Mouse (Mus musculus) C2C12 (cell line): ENCODE results near the gene Alg11.

Experiments used
- CEBPB ChIP-seq: IDR thresholded peaks from one replicate; pipeline ENCODE4 v1.6.1; 2011; ENCODE audit warnings: low read depth, mild to moderate bottlenecking, control low read depth, moderate library complexity
- CTCF ChIP-seq: IDR thresholded peaks from one replicate; pipeline ENCODE4 v1.5.1; 2011; ENCODE audit not compliant: control insufficient read depth, insufficient read depth, insufficient read length
- MAX ChIP-seq: IDR thresholded peaks from one replicate; pipeline ENCODE4 v1.6.1; 2011; ENCODE audit warnings: mild to moderate bottlenecking, control low read depth
- MYOD1 ChIP-seq: IDR thresholded peaks from one replicate; pipeline ENCODE4 v1.6.1; 2011; ENCODE audit warnings: low read depth; ENCODE audit not compliant: control insufficient read depth, insufficient read length
- MYOG ChIP-seq: IDR thresholded peaks from one replicate; pipeline ENCODE4 v1.6.1; 2011; ENCODE audit not compliant: control insufficient read depth, insufficient read length; ENCODE audit errors: extremely low read depth
- USF1 ChIP-seq: IDR thresholded peaks from one replicate; pipeline ENCODE4 v1.6.1; 2011; ENCODE audit warnings: low read depth, mild to moderate bottlenecking, control low read depth, moderate library complexity

DNA sequence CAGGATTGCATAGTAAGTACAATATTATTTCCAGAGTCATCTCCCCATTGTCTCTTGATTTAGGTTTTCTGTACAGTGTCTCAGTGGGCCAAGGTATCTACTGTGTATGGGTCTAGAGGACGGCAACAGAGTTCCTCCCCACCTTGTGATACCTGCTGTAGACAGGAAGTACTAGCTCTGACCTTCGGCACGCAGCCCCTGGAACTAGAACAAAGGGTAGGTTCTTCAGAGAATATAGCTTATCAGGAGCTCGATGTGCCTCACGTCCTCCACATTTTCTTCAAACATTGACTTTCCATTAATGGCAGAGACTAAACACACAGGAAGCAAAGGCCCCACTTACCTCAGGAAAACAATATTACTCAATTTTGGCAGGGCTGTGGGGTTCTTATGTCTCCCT is 41.0 kb upstream of the Alg11 start:
- no peak for TF ChIP-seq CTCF
- TF ChIP-seq MYOG: no peak
- no peak for TF ChIP-seq USF1
- TF ChIP-seq MYOD1: no peak
- no peak for TF ChIP-seq MAX
- no peak for TF ChIP-seq CEBPB
